Mouse (Mus musculus): ENCODE results near the gene Iqcf1. TPM values are rescaled to one million over a fixed set of nuclear protein-coding genes. Genes with fewer than 3 reads are reported as not detected.

Iqcf1 gene
- not detected in 2 replicates for polyA plus RNA-seq (2015; fragmentation: Nextera tagmentation; extraction: Ambion mirVana)

GRCm38 (mm10) chr9:106499667-106500066 lies at the start of gene Iqcf1:
Gene Iqcf1 (plus strand): TSS chr9:106499967.

GRCm38 (mm10) chr9:106453271-106454070 lies 46.3 kb upstream of the Iqcf1 start, which contains the start of gene Pcbp4:
Gene Pcbp4 (plus strand): TSS chr9:106453291.

GRCm38 (mm10) chr9:106465571-106466200 lies 34.1 kb upstream of the Iqcf1 start, which contains the start of gene Gpr62:
Gene Gpr62 (minus strand): TSS chr9:106465938.

GRCm38 (mm10) chr9:106475663-106476001 lies 24.1 kb upstream of the Iqcf1 start, which contains the start of gene Rrp9:
Gene Rrp9 (plus strand): TSS chr9:106475963.

GRCm38 (mm10) chr9:106476924-106477484 lies 22.8 kb upstream of the Iqcf1 start, which contains the start of gene Parp3:
Gene Parp3 (minus strand): TSS chr9:106476949.

GRCm38 (mm10) chr9:106514273-106514672 lies 14.5 kb downstream of the Iqcf1 start, which contains the start of gene Iqcf5:
Gene Iqcf5 (plus strand): TSS chr9:106514573.

Other genes starting within 250 kb of the Iqcf1 start
- gene Poc1a, start 218.9 kb upstream of the Iqcf1 start, polyA plus RNA-seq (2015; fragmentation: Nextera tagmentation; extraction: Ambion mirVana) = 29.8 TPM in 2 replicates
- gene Dusp7, start 131.3 kb upstream of the Iqcf1 start, polyA plus RNA-seq (2015; fragmentation: Nextera tagmentation; extraction: Ambion mirVana) = 9.0 and 11.9 TPM in 2 replicates
- 805 and 852 TPM in 2 replicates for gene Rpl29, start 70.5 kb upstream of the Iqcf1 start, polyA plus RNA-seq (2015; fragmentation: Nextera tagmentation; extraction: Ambion mirVana)
- gene Acy1, start 61.6 kb upstream of the Iqcf1 start, polyA plus RNA-seq (2015; fragmentation: Nextera tagmentation; extraction: Ambion mirVana) = 10.7 and 12.2 TPM in 2 replicates
- gene Abhd14b, start 52.5 kb upstream of the Iqcf1 start, polyA plus RNA-seq (2015; fragmentation: Nextera tagmentation; extraction: Ambion mirVana) = 2.9 and 4.4 TPM in 2 replicates
- gene Abhd14a, start 52.3 kb upstream of the Iqcf1 start, polyA plus RNA-seq (2015; fragmentation: Nextera tagmentation; extraction: Ambion mirVana) = 17.5 and 19.9 TPM in 2 replicates
- 3.9 and 7.1 TPM in 2 replicates for gene Pcbp4, start 46.7 kb upstream of the Iqcf1 start, polyA plus RNA-seq (2015; fragmentation: Nextera tagmentation; extraction: Ambion mirVana)
- 0.17 TPM in 1 of 2 replicates, not detected in the other for gene Gpr62, start 34.0 kb upstream of the Iqcf1 start, polyA plus RNA-seq (2015; fragmentation: Nextera tagmentation; extraction: Ambion mirVana)
- 29.7 and 32.9 TPM in 2 replicates for gene Rrp9, start 24.0 kb upstream of the Iqcf1 start, polyA plus RNA-seq (2015; fragmentation: Nextera tagmentation; extraction: Ambion mirVana)
- gene Parp3, start 23.0 kb upstream of the Iqcf1 start, polyA plus RNA-seq (2015; fragmentation: Nextera tagmentation; extraction: Ambion mirVana) = 3.2 and 4.3 TPM in 2 replicates
- not detected in 2 replicates for gene Iqcf5, start 14.6 kb downstream of the Iqcf1 start, polyA plus RNA-seq (2015; fragmentation: Nextera tagmentation; extraction: Ambion mirVana)
- gene Iqcf3, start 61.7 kb downstream of the Iqcf1 start, polyA plus RNA-seq (2015; fragmentation: Nextera tagmentation; extraction: Ambion mirVana) = not detected in 2 replicates
- not detected in 2 replicates for gene Iqcf4, start 71.0 kb downstream of the Iqcf1 start, polyA plus RNA-seq (2015; fragmentation: Nextera tagmentation; extraction: Ambion mirVana)
- not detected in 2 replicates for gene Iqcf6, start 126.6 kb downstream of the Iqcf1 start, polyA plus RNA-seq (2015; fragmentation: Nextera tagmentation; extraction: Ambion mirVana)
- not detected in 2 replicates for gene Grm2, start 156.1 kb downstream of the Iqcf1 start, polyA plus RNA-seq (2015; fragmentation: Nextera tagmentation; extraction: Ambion mirVana)
- 16.8 and 20.6 TPM in 2 replicates for gene Tex264, start 186.0 kb downstream of the Iqcf1 start, polyA plus RNA-seq (2015; fragmentation: Nextera tagmentation; extraction: Ambion mirVana)

All from spleen, postnatal 0 days (tissue).